Mouse (Mus musculus) testis, adult 2 months (tissue): ENCODE results near the gene Gadd45a.

Experiments used
- CTCF ChIP-seq: fragments of 200-500 bp; IDR thresholded peaks from 2 replicates; pipeline ENCODE4 v1.5.1; 2012; ENCODE audit warnings: low read depth, mild to moderate bottlenecking, inconsistent platforms, low read length, moderate library complexity; ENCODE audit not compliant: control insufficient read depth, insufficient read depth, insufficient replicate concordance
- POLR2A ChIP-seq: fragments of 200-500 bp; IDR thresholded peaks from 2 replicates; pipeline ENCODE4 v1.6.1; 2012; ENCODE audit warnings: low read depth, mild to moderate bottlenecking, inconsistent platforms, low read length, moderate library complexity; ENCODE audit not compliant: control insufficient read depth

DNA sequence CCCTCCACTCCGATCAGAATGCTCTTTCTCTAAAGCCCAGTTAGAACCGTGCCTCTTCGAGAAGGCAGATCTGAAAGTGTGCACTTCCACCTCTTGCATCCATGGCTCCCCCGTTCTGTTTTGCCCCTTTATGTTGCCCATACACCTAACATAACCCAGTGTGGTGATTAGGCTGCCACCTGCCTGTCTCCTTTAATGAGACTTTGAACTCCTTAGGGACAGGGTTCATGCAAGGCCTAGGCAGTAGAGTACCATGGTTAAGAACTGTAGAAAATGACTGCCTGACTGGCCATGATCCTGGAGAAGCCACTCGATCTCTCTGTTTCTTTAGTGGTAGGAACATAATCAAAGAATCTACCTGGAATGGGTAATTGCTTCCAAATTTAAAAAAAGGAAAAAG lies 20.3 kb upstream of the Gadd45a start:
- TF ChIP-seq POLR2A (no peak), CTCF (no peak)
